Mouse (Mus musculus): Measurements from ENCODE around the gene Trim72. TPM values are rescaled to one million over a fixed set of nuclear protein-coding genes. Genes with fewer than 3 reads are reported as not detected.

Trim72 gene
- total RNA-seq, 2 experiments from 2014 or later, result not detected

DNA sequence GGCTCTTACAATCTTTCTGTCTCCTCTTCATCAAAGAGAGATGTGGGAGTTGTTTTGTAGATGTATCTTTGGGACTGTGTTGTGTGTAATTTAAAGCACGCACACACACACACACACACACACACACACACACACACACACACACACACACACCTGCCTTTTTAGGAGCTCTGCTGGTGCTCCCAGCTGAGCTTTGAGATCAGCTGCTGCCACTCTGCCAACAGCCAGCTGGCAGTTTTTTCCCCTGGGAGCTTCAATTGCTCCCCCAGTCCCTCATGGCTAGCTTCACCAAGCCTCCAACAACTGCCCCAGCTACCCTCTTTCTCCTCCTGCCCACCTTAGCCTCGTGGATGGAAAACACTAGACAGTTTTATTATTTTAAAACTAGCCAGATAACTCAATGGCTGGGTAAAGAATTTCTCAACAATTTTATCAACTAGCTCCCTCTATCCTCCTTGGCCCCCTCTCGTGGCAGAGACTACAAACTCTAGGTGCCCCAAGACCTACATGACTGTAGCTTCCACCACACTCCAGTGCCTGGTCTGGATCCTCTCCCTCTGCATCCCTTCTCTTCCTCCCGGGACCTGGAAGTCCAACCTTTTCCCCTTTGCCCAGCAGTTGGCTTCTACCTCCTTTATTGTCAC, 40.5 kb downstream of the Trim72 start:
- no peak for ATAC-seq (replicated peaks; ENCODE audit: low FRiP score, poor library complexity, severe bottlenecking)

DNA sequence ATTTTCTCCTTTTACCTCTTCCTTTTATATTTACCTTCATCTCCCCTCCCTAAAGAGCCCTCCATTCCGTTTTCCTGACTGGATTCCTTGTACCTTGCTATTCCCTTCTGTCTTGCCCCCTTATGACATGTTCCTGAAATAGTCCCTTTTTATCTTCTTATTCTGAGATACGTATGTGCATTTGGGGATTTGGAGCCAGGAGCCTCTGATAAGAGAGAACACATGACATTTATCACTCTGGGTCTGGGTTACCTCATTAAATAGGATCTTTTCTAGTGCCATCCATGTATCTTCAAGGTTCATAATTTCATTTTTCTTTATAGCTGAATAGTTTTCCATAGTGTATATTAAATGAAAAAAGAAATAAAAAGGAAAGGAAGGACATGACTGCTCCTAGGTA, 41.9 kb downstream of the Trim72 start:
- no peak for ATAC-seq (replicated peaks; ENCODE audit: low FRiP score, poor library complexity, severe bottlenecking)

DNA sequence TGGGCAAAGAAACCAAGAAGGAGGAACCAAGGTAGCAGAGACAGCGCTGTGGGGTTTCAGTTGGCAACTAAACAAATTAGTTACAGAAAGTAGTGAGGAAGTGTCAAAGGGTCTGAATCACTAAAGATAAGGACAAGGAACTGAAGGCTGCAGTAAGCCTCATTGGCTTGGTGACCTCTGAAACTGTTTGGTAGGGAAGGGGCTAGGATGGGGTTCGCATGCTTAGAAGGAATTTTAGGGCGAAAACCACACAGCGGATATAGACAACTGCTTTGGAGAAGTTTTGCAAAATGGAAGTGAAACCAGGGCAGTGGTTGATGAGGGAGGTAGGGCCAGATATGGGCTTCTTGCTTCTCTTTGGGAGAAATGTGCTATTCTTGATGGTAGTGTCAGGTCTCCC, 45.1 kb downstream of the Trim72 start:
- ATAC-seq (replicated peaks; ENCODE audit: low FRiP score, poor library complexity, severe bottlenecking), result no peak

DNA sequence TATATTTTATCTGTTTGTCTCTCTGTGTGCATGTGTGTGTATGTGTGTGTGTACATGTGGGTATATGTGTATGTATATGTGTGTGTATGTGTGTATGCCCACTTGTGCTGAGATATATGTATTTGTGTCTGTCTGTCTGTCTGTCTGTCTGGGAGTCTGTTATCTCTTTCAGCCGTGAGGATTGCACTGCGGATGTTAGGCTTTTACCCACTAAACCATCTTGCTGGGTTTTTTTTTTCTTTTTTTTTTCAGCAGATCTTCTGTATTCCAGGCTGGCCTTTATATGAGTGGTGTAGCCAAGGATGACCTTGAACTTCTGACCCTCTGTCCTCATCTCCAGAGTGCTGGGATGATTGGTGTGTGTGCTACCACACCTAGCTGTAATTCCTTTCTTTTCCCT, 45.5 kb downstream of the Trim72 start:
- ATAC-seq (replicated peaks; ENCODE audit: low FRiP score, poor library complexity, severe bottlenecking), result no peak

DNA sequence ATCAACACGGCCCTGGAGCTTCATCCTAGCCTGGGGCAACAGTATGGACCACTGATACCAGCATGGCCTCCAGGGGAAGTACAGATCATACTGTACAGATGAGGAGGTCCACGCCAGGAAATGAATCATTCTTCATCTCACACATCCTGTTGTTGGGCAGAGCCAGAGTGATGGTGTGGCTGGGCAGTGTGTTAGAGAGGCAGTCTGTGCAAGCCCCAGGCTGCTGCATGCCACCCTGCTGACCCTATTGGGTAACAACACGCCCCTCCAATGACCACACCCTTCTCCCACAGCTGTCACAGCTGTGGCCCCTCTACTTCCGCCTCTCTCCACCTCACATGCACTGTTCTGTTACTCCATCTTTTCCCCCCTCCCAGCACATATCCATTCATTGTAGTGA, 47.0 kb downstream of the Trim72 start:
- no peak for ATAC-seq (replicated peaks; ENCODE audit: low FRiP score, poor library complexity, severe bottlenecking)

DNA sequence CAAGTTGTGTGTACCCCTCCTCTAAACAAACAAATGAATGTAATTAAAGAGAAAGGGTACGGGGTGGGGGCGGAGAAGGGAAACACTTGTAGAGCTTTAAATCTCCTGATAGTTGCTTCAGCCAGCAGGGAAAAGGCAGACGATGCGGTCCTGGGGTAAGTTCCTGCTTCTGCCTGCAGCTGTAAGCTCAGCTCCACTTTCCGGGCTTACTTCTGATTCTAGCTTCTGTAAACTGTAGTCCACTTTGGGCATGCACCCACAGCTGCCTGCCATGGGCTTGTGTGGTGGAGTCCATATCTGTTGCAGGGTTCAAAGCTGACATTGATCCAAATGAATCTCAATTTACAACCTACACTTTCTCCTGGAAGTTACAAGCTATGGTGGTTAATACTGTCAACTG, 49.3 kb downstream of the Trim72 start:
- no peak for ATAC-seq (replicated peaks; ENCODE audit: low FRiP score, poor library complexity, severe bottlenecking)

DNA sequence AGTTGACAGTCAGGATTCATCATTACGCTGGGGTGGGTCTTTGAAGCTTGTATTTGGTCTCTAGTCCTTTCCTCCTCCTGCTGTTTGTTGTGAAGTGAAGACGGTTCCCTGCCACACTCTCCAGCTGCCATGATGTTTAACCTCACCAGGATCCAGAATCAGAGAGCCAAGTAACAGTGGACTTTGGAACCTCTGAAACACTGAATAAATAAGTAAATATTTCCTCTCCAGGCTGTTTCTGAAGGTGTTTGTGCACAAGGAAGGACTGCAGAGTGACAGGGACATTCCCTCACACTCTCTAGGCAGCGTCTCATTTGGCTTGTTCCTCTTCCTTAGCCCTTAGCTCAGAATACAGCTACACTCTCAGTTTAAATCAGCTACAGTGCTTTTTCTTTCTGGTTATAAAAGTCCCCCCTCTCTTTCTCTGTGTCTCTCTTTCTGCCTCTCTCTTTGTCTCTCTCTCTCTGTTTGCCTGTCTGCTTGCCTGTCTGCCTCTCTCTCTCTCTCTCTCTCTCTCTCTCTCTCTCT, 53.2 kb downstream of the Trim72 start:
- no peak for ATAC-seq (replicated peaks; ENCODE audit: low FRiP score, poor library complexity, severe bottlenecking)

DNA sequence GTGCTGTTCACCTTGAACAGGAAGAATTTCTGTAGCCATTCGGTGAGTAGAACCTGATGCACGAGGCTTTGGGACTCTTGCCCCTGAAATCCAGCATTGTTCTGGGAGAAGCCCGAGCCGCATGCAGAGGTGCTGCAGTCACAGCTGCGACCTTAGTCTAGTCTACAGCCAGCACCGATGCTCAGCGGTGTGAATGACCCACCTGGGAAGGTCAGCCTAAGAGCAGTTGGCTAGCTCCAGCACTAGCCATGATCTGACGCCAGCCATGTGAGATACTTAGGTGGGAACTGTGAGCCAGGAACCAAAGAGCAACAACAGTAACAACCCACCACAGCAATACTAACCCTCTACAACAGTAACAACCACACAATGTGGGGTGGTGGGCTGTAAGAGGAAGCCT, 54.1 kb downstream of the Trim72 start:
- no peak for ATAC-seq (replicated peaks; ENCODE audit: low FRiP score, poor library complexity, severe bottlenecking)

DNA sequence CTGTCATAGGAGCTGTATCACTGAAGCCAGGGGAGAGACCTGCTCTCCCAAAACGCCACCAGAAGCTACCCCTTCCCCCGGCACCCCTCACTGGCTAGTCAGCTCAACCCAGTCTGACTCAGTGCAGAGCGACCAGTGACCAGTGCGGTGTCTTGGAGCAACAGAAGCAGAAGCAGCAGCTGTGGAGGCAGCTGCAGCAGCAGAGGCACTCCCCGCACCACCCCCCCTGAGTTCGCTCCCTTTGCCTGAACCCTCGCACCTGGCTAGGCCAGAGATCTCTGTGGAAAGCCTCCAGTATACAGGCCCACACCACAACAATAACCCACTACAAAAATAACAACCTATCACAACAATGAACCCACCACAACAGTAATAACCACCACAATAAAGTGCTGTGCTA, 54.8 kb downstream of the Trim72 start:
- ATAC-seq (replicated peaks; ENCODE audit: low FRiP score, poor library complexity, severe bottlenecking), result no peak

DNA sequence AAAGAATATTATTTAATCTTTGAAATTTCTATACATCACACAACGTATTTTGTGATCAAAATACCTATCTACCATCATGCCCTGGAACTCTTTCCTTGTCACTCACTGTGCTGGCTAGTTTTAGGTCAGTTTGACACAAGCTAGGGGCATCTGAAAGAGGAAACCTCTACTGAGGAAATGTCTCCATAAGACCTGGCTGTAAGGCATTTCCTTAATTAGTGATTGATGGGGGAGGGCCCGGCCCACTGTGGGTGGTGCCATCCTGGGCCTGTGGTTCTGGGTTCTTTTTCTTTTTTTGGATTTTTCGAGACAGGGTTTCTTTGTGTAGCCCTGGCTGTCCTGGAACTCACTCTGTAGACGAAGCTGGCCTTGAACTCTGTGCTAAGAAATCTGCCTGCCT, 55.3 kb downstream of the Trim72 start:
- ATAC-seq (replicated peaks; ENCODE audit: low FRiP score, poor library complexity, severe bottlenecking), result no peak

Other genes starting within 250 kb of the Trim72 start
- 2.9 and 9.0 TPM in 2 replicates for gene Orai3, start 234.1 kb upstream of the Trim72 start, total RNA-seq (2015; ENCODE audit: low replicate concordance)
- gene Orai3, start 234.1 kb upstream of the Trim72 start, total RNA-seq (2017; ENCODE audit: low replicate concordance), result 5.7 and 9.8 TPM in 2 replicates
- gene Setd1a, start 227.3 kb upstream of the Trim72 start, total RNA-seq (2015; ENCODE audit: low replicate concordance), result 3.8 and 18.2 TPM in 2 replicates
- gene Setd1a, start 227.3 kb upstream of the Trim72 start, total RNA-seq (2017; ENCODE audit: low replicate concordance), result 8.9 and 11.3 TPM in 2 replicates
- gene Gm49388, start 218.3 kb upstream of the Trim72 start, total RNA-seq (2015; ENCODE audit: low replicate concordance), result 7.5 TPM in 1 of 2 replicates, not detected in the other
- 2.0 and 5.3 TPM in 2 replicates for gene Gm49388, start 218.3 kb upstream of the Trim72 start, total RNA-seq (2017; ENCODE audit: low replicate concordance)
- gene Hsd3b7, start 203.3 kb upstream of the Trim72 start, total RNA-seq (2015; ENCODE audit: low replicate concordance), result 2.7 and 9.2 TPM in 2 replicates
- 3.8 and 4.3 TPM in 2 replicates for gene Hsd3b7, start 203.3 kb upstream of the Trim72 start, total RNA-seq (2017; ENCODE audit: low replicate concordance)
- 9.8 and 24.9 TPM in 2 replicates for gene Stx4a, start 179.7 kb upstream of the Trim72 start, total RNA-seq (2015; ENCODE audit: low replicate concordance)
- gene Stx4a, start 179.7 kb upstream of the Trim72 start, total RNA-seq (2017; ENCODE audit: low replicate concordance), result 17.0 and 17.9 TPM in 2 replicates
- gene Stx1b, start 179.4 kb upstream of the Trim72 start, total RNA-seq (2015; ENCODE audit: low replicate concordance), result not detected in 2 replicates
- not detected in 2 replicates for gene Stx1b, start 179.4 kb upstream of the Trim72 start, total RNA-seq (2017; ENCODE audit: low replicate concordance)
- 6.7 and 11.1 TPM in 2 replicates for gene Zfp646, start 127.7 kb upstream of the Trim72 start, total RNA-seq (2015; ENCODE audit: low replicate concordance)
- gene Zfp646, start 127.7 kb upstream of the Trim72 start, total RNA-seq (2017; ENCODE audit: low replicate concordance), result 14.4 and 15.4 TPM in 2 replicates
- 1.5 and 6.1 TPM in 2 replicates for gene Zfp668, start 127.1 kb upstream of the Trim72 start, total RNA-seq (2015; ENCODE audit: low replicate concordance)
- 2.3 and 7.4 TPM in 2 replicates for gene Zfp668, start 127.1 kb upstream of the Trim72 start, total RNA-seq (2017; ENCODE audit: low replicate concordance)
- gene Prss53, start 113.0 kb upstream of the Trim72 start, total RNA-seq (2015; ENCODE audit: low replicate concordance), result not detected in 2 replicates
- not detected in 2 replicates for gene Prss53, start 113.0 kb upstream of the Trim72 start, total RNA-seq (2017; ENCODE audit: low replicate concordance)
- not detected in 2 replicates for gene Gm21974, start 108.5 kb upstream of the Trim72 start, total RNA-seq (2015; ENCODE audit: low replicate concordance)
- gene Gm21974, start 108.5 kb upstream of the Trim72 start, total RNA-seq (2017; ENCODE audit: low replicate concordance), result not detected in 2 replicates
- 9.8 and 25.7 TPM in 2 replicates for gene Vkorc1, start 108.3 kb upstream of the Trim72 start, total RNA-seq (2015; ENCODE audit: low replicate concordance)
- 0.94 and 2.5 TPM in 2 replicates for gene Vkorc1, start 108.3 kb upstream of the Trim72 start, total RNA-seq (2017; ENCODE audit: low replicate concordance)
- gene Bckdk, start 99.9 kb upstream of the Trim72 start, total RNA-seq (2015; ENCODE audit: low replicate concordance), result 25.1 and 43.8 TPM in 2 replicates
- 12.5 and 12.9 TPM in 2 replicates for gene Bckdk, start 99.9 kb upstream of the Trim72 start, total RNA-seq (2017; ENCODE audit: low replicate concordance)
- gene Kat8, start 91.4 kb upstream of the Trim72 start, total RNA-seq (2015; ENCODE audit: low replicate concordance), result 3.5 and 4.4 TPM in 2 replicates
- 9.5 and 16.4 TPM in 2 replicates for gene Kat8, start 91.4 kb upstream of the Trim72 start, total RNA-seq (2017; ENCODE audit: low replicate concordance)
- gene Prss8, start 73.8 kb upstream of the Trim72 start, total RNA-seq (2015; ENCODE audit: low replicate concordance), result not detected in 2 replicates
- gene Prss8, start 73.8 kb upstream of the Trim72 start, total RNA-seq (2017; ENCODE audit: low replicate concordance), result not detected in 2 replicates
- gene Prss36, start 57.2 kb upstream of the Trim72 start, total RNA-seq (2015; ENCODE audit: low replicate concordance), result not detected in 2 replicates
- not detected in 2 replicates for gene Prss36, start 57.2 kb upstream of the Trim72 start, total RNA-seq (2017; ENCODE audit: low replicate concordance)
- 59.6 and 159 TPM in 2 replicates for gene Fus, start 36.5 kb upstream of the Trim72 start, total RNA-seq (2015; ENCODE audit: low replicate concordance)
- gene Fus, start 36.5 kb upstream of the Trim72 start, total RNA-seq (2017; ENCODE audit: low replicate concordance), result 19.3 and 43.4 TPM in 2 replicates
- gene Pycard, start 10.1 kb upstream of the Trim72 start, total RNA-seq (2015; ENCODE audit: low replicate concordance), result 33.6 and 42.6 TPM in 2 replicates
- gene Pycard, start 10.1 kb upstream of the Trim72 start, total RNA-seq (2017; ENCODE audit: low replicate concordance), result 3.2 and 3.3 TPM in 2 replicates
- 44.6 and 47.6 TPM in 2 replicates for gene Itgam, start 58.7 kb downstream of the Trim72 start, total RNA-seq (2015; ENCODE audit: low replicate concordance)
- 46.6 and 54.4 TPM in 2 replicates for gene Itgam, start 58.7 kb downstream of the Trim72 start, total RNA-seq (2017; ENCODE audit: low replicate concordance)
- gene Gm49368, start 58.7 kb downstream of the Trim72 start, total RNA-seq (2015; ENCODE audit: low replicate concordance), result not detected in 2 replicates
- gene Gm49368, start 58.7 kb downstream of the Trim72 start, total RNA-seq (2017; ENCODE audit: low replicate concordance), result not detected in 2 replicates
- 0.21 and 0.38 TPM in 2 replicates for gene Itgax, start 125.6 kb downstream of the Trim72 start, total RNA-seq (2015; ENCODE audit: low replicate concordance)
- gene Itgax, start 125.6 kb downstream of the Trim72 start, total RNA-seq (2017; ENCODE audit: low replicate concordance), result 1.4 and 1.5 TPM in 2 replicates
- gene Itgad, start 150.4 kb downstream of the Trim72 start, total RNA-seq (2015; ENCODE audit: low replicate concordance), result 3.5 and 7.7 TPM in 2 replicates
- gene Itgad, start 150.4 kb downstream of the Trim72 start, total RNA-seq (2017; ENCODE audit: low replicate concordance), result 7.4 and 21.2 TPM in 2 replicates
- not detected in 2 replicates for gene Cox6a2, start 202.4 kb downstream of the Trim72 start, total RNA-seq (2015; ENCODE audit: low replicate concordance)
- gene Cox6a2, start 202.4 kb downstream of the Trim72 start, total RNA-seq (2017; ENCODE audit: low replicate concordance), result 0.60 and 1.4 TPM in 2 replicates
- gene Armc5, start 233.4 kb downstream of the Trim72 start, total RNA-seq (2015; ENCODE audit: low replicate concordance), result 1.3 and 2.3 TPM in 2 replicates
- 2.2 and 4.0 TPM in 2 replicates for gene Armc5, start 233.4 kb downstream of the Trim72 start, total RNA-seq (2017; ENCODE audit: low replicate concordance)
- 1.7 and 3.3 TPM in 2 replicates for gene 9130023H24Rik, start 234.1 kb downstream of the Trim72 start, total RNA-seq (2015; ENCODE audit: low replicate concordance)
- gene 9130023H24Rik, start 234.1 kb downstream of the Trim72 start, total RNA-seq (2017; ENCODE audit: low replicate concordance), result 1.8 and 2.7 TPM in 2 replicates
- gene Tgfb1i1, start 242.9 kb downstream of the Trim72 start, total RNA-seq (2015; ENCODE audit: low replicate concordance), result 0.96 and 2.9 TPM in 2 replicates
- gene Tgfb1i1, start 242.9 kb downstream of the Trim72 start, total RNA-seq (2017; ENCODE audit: low replicate concordance), result 0.84 TPM in 1 of 2 replicates, not detected in the other

Measured in erythroblast, adult 5-6 weeks (primary cell).